Mouse (Mus musculus): ENCODE measurements around the gene Nr4a1.

Gene Nr4a1

GRCm38 (mm10) chr15:101233183-101233582, 20.9 kb upstream of the Nr4a1 start:
- DNase-seq (ENCODE audit: low read depth, low spot score): no peak

- DNase-seq (ENCODE audit: low read depth, low spot score): peak; percentile 90
These were observed 20.3 kb upstream of the Nr4a1 start for GRCm38 (mm10) chr15:101233641-101234275.

GRCm38 (mm10) chr15:101234611-101235341, 19.3 kb upstream of the Nr4a1 start:
- no peak for DNase-seq (ENCODE audit: low read depth, low spot score)

GRCm38 (mm10) chr15:101235342-101235698, 18.7 kb upstream of the Nr4a1 start:
- no peak for DNase-seq (ENCODE audit: low read depth, low spot score)

- no peak for DNase-seq (ENCODE audit: low read depth, low spot score)
These were observed 18.2 kb upstream of the Nr4a1 start for GRCm38 (mm10) chr15:101235728-101236327.

GRCm38 (mm10) chr15:101236878-101237277, 17.2 kb upstream of the Nr4a1 start:
- peak; percentile 84 for DNase-seq (ENCODE audit: low read depth, low spot score)

GRCm38 (mm10) chr15:101238885-101239511, 15.1 kb upstream of the Nr4a1 start:
- peak; percentile 82 for DNase-seq (ENCODE audit: low read depth, low spot score)

- DNase-seq (ENCODE audit: low read depth, low spot score): no peak
These were observed 14.2 kb upstream of the Nr4a1 start for GRCm38 (mm10) chr15:101239821-101240220.

GRCm38 (mm10) chr15:101240799-101241204, 13.3 kb upstream of the Nr4a1 start:
- peak; percentile 86 for DNase-seq (ENCODE audit: low read depth, low spot score)

- no peak for DNase-seq (ENCODE audit: low read depth, low spot score)
These were observed 12.8 kb upstream of the Nr4a1 start for GRCm38 (mm10) chr15:101241236-101241635.

- DNase-seq (ENCODE audit: low read depth, low spot score): no peak
These were observed 12.2 kb upstream of the Nr4a1 start for GRCm38 (mm10) chr15:101241853-101242252.

GRCm38 (mm10) chr15:101242645-101243044, 11.4 kb upstream of the Nr4a1 start:
- DNase-seq (ENCODE audit: low read depth, low spot score): peak; percentile 82

GRCm38 (mm10) chr15:101244012-101244411, 10.1 kb upstream of the Nr4a1 start:
- no peak for DNase-seq (ENCODE audit: low read depth, low spot score)

- DNase-seq (ENCODE audit: low read depth, low spot score): peak; percentile 98
These were observed 7.6 kb upstream of the Nr4a1 start for GRCm38 (mm10) chr15:101246231-101247154.

- DNase-seq (ENCODE audit: low read depth, low spot score): no peak
These were observed 6.9 kb upstream of the Nr4a1 start for GRCm38 (mm10) chr15:101247155-101247498.

- no peak for DNase-seq (ENCODE audit: low read depth, low spot score)
These were observed 5.9 kb upstream of the Nr4a1 start for GRCm38 (mm10) chr15:101248029-101248710.

GRCm38 (mm10) chr15:101250220-101250800, 3.8 kb upstream of the Nr4a1 start:
- no peak for DNase-seq (ENCODE audit: low read depth, low spot score)

GRCm38 (mm10) chr15:101251930-101252329, 2.1 kb upstream of the Nr4a1 start:
- DNase-seq (ENCODE audit: low read depth, low spot score): no peak

GRCm38 (mm10) chr15:101252614-101253013, 1.5 kb upstream of the Nr4a1 start:
- no peak for DNase-seq (ENCODE audit: low read depth, low spot score)

- no peak for DNase-seq (ENCODE audit: low read depth, low spot score)
These were observed 545 bp upstream of the Nr4a1 start for GRCm38 (mm10) chr15:101253563-101253885.

All from ES-CJ7 (cell line).